Mouse (Mus musculus) liver, adult 2 months (tissue): ENCODE results near the gene Spink4. TPM values are rescaled to one million over a fixed set of nuclear protein-coding genes. Genes with fewer than 3 reads are reported as not detected.

Source experiments
- DNase-seq: peaks from one replicate; pipeline ENCODE4 v3.0.0-alpha.2; 2011; ENCODE audit warnings: low read depth, low spot score; ENCODE audit errors: extremely low read depth
- H3K27ac ChIP-seq: fragments of 200-500 bp; replicated peaks from 2 replicates; pipeline ENCODE4 v1.5.1; 2012; ENCODE audit warnings: low read depth, mild to moderate bottlenecking, control low read depth, inconsistent platforms, low read length; ENCODE audit not compliant: insufficient read depth
- H3K27me3 ChIP-seq: fragments of 200-500 bp; 2 replicates; pipeline ENCODE4 v1.6.1; 2012; ENCODE audit warnings: mild to moderate bottlenecking, moderate library complexity, low read length, inconsistent platforms; ENCODE audit not compliant: control insufficient read depth, insufficient read depth
- H3K36me3 ChIP-seq: fragments of 200-500 bp; 2 replicates; pipeline ENCODE4 v1.6.1; 2012; ENCODE audit warnings: low read length, inconsistent platforms; ENCODE audit not compliant: control insufficient read depth, insufficient read depth
- H3K4me1 ChIP-seq: fragments of 200-500 bp; 2 replicates; pipeline ENCODE4 v1.6.1; 2011; ENCODE audit warnings: low read length; ENCODE audit not compliant: control insufficient read depth, insufficient read depth
- H3K4me3 ChIP-seq: fragments of 200-500 bp; 2 replicates; pipeline ENCODE4 v1.5.1; 2011; ENCODE audit warnings: low read depth, mild to moderate bottlenecking, control low read depth, low read length, moderate library complexity; ENCODE audit not compliant: insufficient read depth
- H3K79me2 ChIP-seq: fragments of 200-500 bp; 2 replicates; pipeline ENCODE4 v1.6.1; 2012; ENCODE audit warnings: inconsistent platforms, mild to moderate bottlenecking, low read length, moderate library complexity; ENCODE audit not compliant: control insufficient read depth, insufficient read depth
- H3K9ac ChIP-seq: fragments of 200-500 bp; 2 replicates; pipeline ENCODE4 v1.6.1; 2012; ENCODE audit warnings: low read depth, mild to moderate bottlenecking, control low read depth, inconsistent platforms, low read length
- CTCF ChIP-seq: fragments of 200-500 bp; IDR thresholded peaks from 2 replicates; pipeline ENCODE4 v1.5.1; 2011; ENCODE audit warnings: low read depth, low read length, control low read depth
- POLR2A ChIP-seq: fragments of 200-500 bp; IDR thresholded peaks from 2 replicates; pipeline ENCODE4 v1.6.1; 2011; ENCODE audit warnings: low read length, control low read depth; ENCODE audit not compliant: insufficient read depth; ENCODE audit errors: extremely low read depth
- WGBS: fragments of 180-500 bp; shearing (Covaris S2); methylation state at CpG from one replicate; pipeline ENCODE4 v1.1.7; 2018; 5-methylcytosine and 5-hydroxymethylcytosine counted together
- polyA plus RNA-seq: library from polyadenylated mRNA; depleted of rRNA; stranded (reverse); fragments of >200 nt; gene quantifications from 2 replicates; pipeline ENCODE4 v1.2.3, GENCODE M21; 2012
- total RNA-seq: library from RNA; depleted of rRNA; stranded (reverse); fragments of >200 nt; gene quantifications from 2 replicates; pipeline ENCODE4 v1.2.3, GENCODE M21; 2014

The Spink4 gene
- total and polyA plus RNA-seq, 2 experiments: 1.4 to 1.9 TPM

DNA sequence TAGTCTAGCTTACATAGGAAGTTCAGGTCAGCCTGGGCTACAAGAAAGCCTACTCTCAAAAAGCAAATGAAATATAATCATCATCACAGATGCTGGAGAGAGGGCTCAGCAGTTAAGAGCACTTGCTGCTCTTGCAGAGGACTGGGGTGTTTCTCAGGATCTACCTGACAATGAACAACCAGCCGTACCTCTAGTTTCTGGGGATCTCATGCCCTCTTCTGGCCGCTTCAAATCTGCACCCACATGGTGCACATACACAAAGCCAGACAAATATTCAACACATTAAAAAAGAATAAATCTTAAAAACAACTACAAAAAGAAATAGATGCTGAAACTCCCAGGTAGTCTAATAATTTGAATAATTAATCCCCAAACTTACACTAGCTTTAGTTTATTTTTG, 24.2 kb upstream of the Spink4 start:
- H3K9ac ChIP-seq: no peak overlapping the region
- 95% methylated on average over 2 of the region's 2 CpGs for WGBS
- no peaks in the 10 kb centered on the region for H3K27me3 ChIP-seq
- no peaks in the 10 kb centered on the region for H3K4me1 ChIP-seq
- no peak for TF ChIP-seq CTCF
- no peak for TF ChIP-seq POLR2A
- H3K79me2 ChIP-seq: no peaks in the 10 kb centered on the region
- H3K4me3 ChIP-seq: no peak overlapping the region
- no peak for DNase-seq
- no peak overlapping the region for H3K27ac ChIP-seq
- H3K36me3 ChIP-seq: no peaks in the 10 kb centered on the region

DNA sequence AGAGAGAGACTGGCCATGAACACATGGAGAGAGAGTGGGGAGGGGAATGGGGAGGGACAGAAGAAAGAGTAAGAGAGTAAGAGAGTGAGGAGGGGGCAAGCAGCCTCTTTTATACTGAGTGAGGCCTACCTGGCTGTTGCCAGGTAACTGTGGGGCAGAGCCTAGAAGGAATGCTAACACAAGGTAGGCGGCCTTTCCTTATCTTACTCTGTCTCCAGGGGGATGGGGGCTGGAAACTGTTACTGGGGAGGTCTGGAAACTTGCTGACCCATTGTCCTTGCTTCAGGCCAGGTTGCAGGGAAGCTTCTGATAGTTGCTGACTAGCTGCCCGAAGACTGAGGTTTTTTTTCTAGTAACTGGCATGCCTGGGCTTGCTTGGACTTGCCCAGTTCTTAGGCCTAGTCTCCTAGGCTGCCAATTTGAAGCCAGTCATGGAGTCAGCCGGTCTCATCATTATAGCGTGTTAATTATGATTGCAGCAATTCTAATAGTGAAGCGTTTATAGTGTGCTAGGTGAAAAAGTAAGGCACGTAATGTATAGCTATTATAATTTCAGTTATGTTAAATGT, 21.3 kb upstream of the Spink4 start:
- H3K4me1 ChIP-seq: no peaks in the 10 kb centered on the region
- no peak for TF ChIP-seq POLR2A
- TF ChIP-seq CTCF: no peak
- no peak overlapping the region for H3K27ac ChIP-seq
- no peaks in the 10 kb centered on the region for H3K79me2 ChIP-seq
- no peaks in the 10 kb centered on the region for H3K36me3 ChIP-seq
- no peak overlapping the region for H3K9ac ChIP-seq
- H3K27me3 ChIP-seq: no peaks in the 10 kb centered on the region
- H3K4me3 ChIP-seq: no peak overlapping the region
- WGBS: 93% methylated on average over 6 of the region's 6 CpGs
- DNase-seq: no peak

DNA sequence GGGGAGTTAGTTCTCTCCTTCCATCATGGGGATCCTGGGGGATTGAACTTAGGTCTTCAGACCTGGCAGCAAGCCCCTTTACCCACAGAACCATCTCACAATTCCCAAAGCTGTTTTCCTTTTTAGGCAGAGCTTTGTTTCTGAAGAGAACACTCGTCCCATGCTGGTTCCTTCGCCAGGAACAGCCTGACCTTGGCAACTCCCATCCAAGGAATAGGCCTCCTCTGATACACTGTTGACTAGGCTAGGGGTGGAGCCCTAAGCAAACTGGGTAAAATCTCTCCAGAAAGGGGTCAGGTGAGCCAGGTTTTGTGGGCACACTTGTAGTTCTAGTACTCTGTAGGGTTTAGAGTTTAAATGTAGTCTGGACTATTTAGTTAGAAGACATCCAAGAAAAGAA, 20.6 kb upstream of the Spink4 start:
- H3K27ac ChIP-seq: no peak overlapping the region
- no peak for DNase-seq
- H3K9ac ChIP-seq: no peak overlapping the region
- H3K79me2 ChIP-seq: no peaks in the 10 kb centered on the region
- no peaks in the 10 kb centered on the region for H3K4me1 ChIP-seq
- no peaks in the 10 kb centered on the region for H3K27me3 ChIP-seq
- H3K36me3 ChIP-seq: no peaks in the 10 kb centered on the region
- TF ChIP-seq POLR2A (no peak), CTCF (no peak)
- H3K4me3 ChIP-seq: no peak overlapping the region
- 95% methylated on average over 2 of the region's 2 CpGs for WGBS

DNA sequence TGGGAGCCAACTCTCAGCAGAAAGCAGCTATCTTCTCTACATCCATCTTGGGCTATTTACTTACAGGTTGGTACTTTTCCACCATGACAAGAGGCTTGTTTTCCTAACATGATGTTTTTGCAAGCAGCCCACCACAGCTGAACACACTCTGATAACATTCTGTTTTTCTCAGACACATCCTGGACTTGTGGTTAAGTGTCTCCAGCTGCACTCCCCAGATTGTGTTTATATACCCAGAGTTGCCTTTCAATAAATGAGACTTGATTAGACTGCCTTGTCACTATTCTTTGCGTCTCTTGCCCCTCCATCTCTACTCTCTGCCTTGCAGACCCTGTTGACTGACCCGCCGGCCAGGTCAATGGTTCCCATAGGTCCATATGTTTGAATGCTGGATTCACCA, 19.8 kb upstream of the Spink4 start:
- Histone ChIP-seq H3K4me3 (no peak overlapping the region), H3K9ac (no peak overlapping the region), H3K36me3 (no peaks in the 10 kb centered on the region), H3K27me3 (no peaks in the 10 kb centered on the region), H3K4me1 (no peaks in the 10 kb centered on the region), H3K79me2 (no peaks in the 10 kb centered on the region), H3K27ac (no peak overlapping the region)
- TF ChIP-seq POLR2A: no peak
- no peak for TF ChIP-seq CTCF
- 98% methylated on average over 3 of the region's 3 CpGs for WGBS
- no peak for DNase-seq

DNA sequence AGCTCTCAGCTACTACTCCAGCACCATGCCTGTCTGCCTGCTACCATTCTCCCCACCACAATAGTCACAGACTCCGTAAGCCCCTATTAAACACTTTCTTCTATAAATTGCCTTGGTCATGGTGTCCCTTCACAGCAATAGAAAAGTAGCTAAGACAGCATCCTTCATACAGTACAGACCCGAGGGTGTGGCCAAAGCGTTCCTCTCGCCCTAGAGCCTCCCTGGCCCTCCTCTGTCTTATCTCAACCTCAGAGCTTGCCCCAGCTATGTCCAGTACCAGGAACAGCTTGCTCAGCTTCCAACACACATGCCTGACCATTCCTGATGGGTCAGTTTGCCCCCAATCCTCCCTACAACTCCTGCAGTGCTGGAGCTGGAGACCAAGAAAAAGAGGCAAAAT, 19.2 kb upstream of the Spink4 start:
- Histone ChIP-seq H3K79me2 (no peaks in the 10 kb centered on the region), H3K27ac (no peak overlapping the region), H3K4me1 (no peaks in the 10 kb centered on the region), H3K36me3 (no peaks in the 10 kb centered on the region), H3K4me3 (no peak overlapping the region), H3K27me3 (no peaks in the 10 kb centered on the region), H3K9ac (no peak overlapping the region)
- TF ChIP-seq CTCF (no peak), POLR2A (no peak)
- WGBS: 93% methylated on average over 4 of the region's 4 CpGs
- DNase-seq: no peak

DNA sequence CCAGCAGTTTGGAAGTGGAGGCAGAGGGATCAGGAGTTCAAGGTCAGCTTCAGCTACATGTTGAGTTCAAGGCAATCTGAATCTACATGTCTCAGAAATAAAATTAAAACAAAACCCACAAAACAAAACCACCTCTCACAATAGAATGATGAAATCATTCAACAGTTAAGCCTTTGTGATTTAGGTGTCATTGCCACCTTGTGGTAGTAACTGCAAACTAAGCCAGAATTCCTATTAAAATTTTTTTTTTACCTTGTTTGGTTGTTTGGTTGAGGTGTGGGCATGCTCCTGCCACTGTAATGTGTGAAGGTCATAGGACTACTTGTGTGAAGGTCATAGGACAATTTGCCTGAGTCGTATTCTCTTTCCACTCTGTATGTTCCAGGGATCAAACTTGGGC, 13.6 kb upstream of the Spink4 start:
- H3K36me3 ChIP-seq: no peaks in the 10 kb centered on the region
- peaks cover 3% of the 10 kb centered on the region for H3K4me1 ChIP-seq
- H3K9ac ChIP-seq: no peak overlapping the region
- no peaks in the 10 kb centered on the region for H3K27me3 ChIP-seq
- peak; percentile 49 for DNase-seq
- 21% methylated on average over 1 of the region's 1 CpGs for whole genome bisulfite sequencing
- no peak overlapping the region for H3K4me3 ChIP-seq
- TF ChIP-seq POLR2A: no peak
- TF ChIP-seq CTCF: peak; percentile 37
- no peaks in the 10 kb centered on the region for H3K79me2 ChIP-seq
- no peak overlapping the region for H3K27ac ChIP-seq
